10 mouse cellular contexts compared by ENCODE assay signal in the genomic region with DNA sequence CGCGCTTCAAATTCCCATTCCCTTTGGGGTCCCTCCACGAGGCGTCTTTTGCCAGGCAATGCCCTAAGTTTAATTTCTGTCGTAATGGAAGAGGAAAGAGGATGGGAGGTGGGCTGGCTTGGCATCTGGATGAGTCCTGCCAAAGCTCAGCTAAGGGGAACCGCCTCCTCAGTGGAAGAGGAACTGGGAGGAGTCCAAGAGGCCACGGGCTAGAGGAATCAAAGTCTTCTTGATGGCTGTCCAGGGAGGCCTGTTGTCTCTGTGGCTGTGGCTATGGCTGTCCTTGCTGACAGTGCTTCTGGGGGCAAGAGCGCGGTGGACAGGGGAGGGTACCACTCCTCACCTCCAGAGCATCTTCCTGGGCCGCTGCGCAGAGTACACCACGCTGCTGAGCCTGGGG. TPM values are rescaled to one million over a fixed set of nuclear protein-coding genes. Genes with fewer than 3 reads are reported as not detected.
DNase-seq lines count a peak whose midpoint lies in the region; ATAC-seq lines count a peak whose summit lies in the region.
"Had no signal": no experiment of that assay in that cellular context is flagged by ENCODE, and none has a peak within 500 bp of the region (broad histone marks: within the 10 kb centered on the region; RNA-seq: fewer than 3 reads in every experiment).

A gene (plus strand): TSS at position 191 of the 400 bp plus-strand sequence.

- 34% methylated on average over 12 of the region's 12 CpGs for WGBS in liver, embryonic 12.5 days (ENCODE audit: insufficient replicate concordance)
- 46% methylated on average over 12 of the region's 12 CpGs for WGBS in liver, embryonic 11.5 days
- 47% methylated on average over 12 of the region's 12 CpGs for WGBS in heart, embryonic 15.5 days
- WGBS in limb, embryonic 10.5 days, result 43% methylated on average over 12 of the region's 12 CpGs

- no peaks in the 10 kb centered on the region for H3K36me3 ChIP-seq in liver, embryonic 12.5 days
- no peaks in the 10 kb centered on the region for H3K36me3 ChIP-seq in liver, embryonic 11.5 days (ENCODE audit: control insufficient read depth, insufficient read depth, low read length)
- H3K36me3 ChIP-seq in heart, embryonic 15.5 days, result no peaks in the 10 kb centered on the region
- H3K36me3 ChIP-seq in limb, embryonic 10.5 days, result no peaks in the 10 kb centered on the region
- H3K36me3 ChIP-seq: G1E; liver, embryonic 13.5 days; neural tube, embryonic 12.5 days had no signal

- H3K4me2 ChIP-seq in liver, embryonic 12.5 days, result no peak within 1 kb of the TSS
- no peak within 1 kb of the TSS for H3K4me2 ChIP-seq in liver, embryonic 11.5 days
- peak within 1 kb of the TSS; percentile 7; the same call in 1 of the 2 replicates for H3K4me2 ChIP-seq in heart, embryonic 15.5 days
- H3K4me2 ChIP-seq: liver, embryonic 13.5 days; neural tube, embryonic 12.5 days had no signal

- H3K4me1 ChIP-seq in liver, embryonic 12.5 days, result no peaks in the 10 kb centered on the region
- H3K4me1 ChIP-seq in liver, embryonic 11.5 days (replicated peaks; ENCODE audit: control insufficient read depth, insufficient read depth, low read length), result no peaks in the 10 kb centered on the region
- 0 out of 2 replicates have a peak, but pooled peaks cover 6% of the 10 kb centered on the region for H3K4me1 ChIP-seq in heart, embryonic 15.5 days (replicated peaks)
- H3K4me1 ChIP-seq in limb, embryonic 10.5 days, result peaks cover 14% of the 10 kb centered on the region
- H3K4me1 ChIP-seq: neural tube, embryonic 12.5 days had no signal

- H3K4me3 ChIP-seq in liver, embryonic 12.5 days, result no peak within 1 kb of the TSS
- no peak within 1 kb of the TSS for H3K4me3 ChIP-seq in liver, embryonic 11.5 days (ENCODE audit: low read depth, low read length)
- no peak within 1 kb of the TSS; the same call in 1 of the 2 replicates for H3K4me3 ChIP-seq in heart, embryonic 15.5 days
- no peak within 1 kb of the TSS for H3K4me3 ChIP-seq in limb, embryonic 10.5 days
- H3K4me3 ChIP-seq: liver, embryonic 13.5 days; neural tube, embryonic 12.5 days had no signal

- H3K9me3 ChIP-seq in liver, embryonic 12.5 days (replicated peaks), result no peaks in the 10 kb centered on the region
- no peaks in the 10 kb centered on the region for H3K9me3 ChIP-seq in liver, embryonic 11.5 days (ENCODE audit: control insufficient read depth, low read length)
- no peaks in the 10 kb centered on the region for H3K9me3 ChIP-seq in heart, embryonic 15.5 days (replicated peaks)
- H3K9me3 ChIP-seq in limb, embryonic 10.5 days (replicated peaks), result no peaks in the 10 kb centered on the region
- H3K9me3 ChIP-seq: G1E; liver, embryonic 13.5 days; neural tube, embryonic 12.5 days had no signal

- DNase-seq in liver, embryonic 11.5 days (ENCODE audit: low spot score), result no peak
- DNase-seq in limb, embryonic 10.5 days (ENCODE audit: low spot score), result no peak
- no peak for DNase-seq in layer of hippocampus, adult 8-10 months (ENCODE audit: low spot score in 2 of 2)
- DNase-seq: liver, embryonic 13.5 days had no signal

- peak; percentile 35; the same call in 1 of the 2 replicates for ATAC-seq in liver, embryonic 12.5 days
- no peak for ATAC-seq in liver, embryonic 11.5 days (replicated peaks; ENCODE audit: low FRiP score)
- ATAC-seq in heart, embryonic 15.5 days (replicated peaks; ENCODE audit: insufficient number of reproducible peaks, insufficient read depth, low FRiP score, low read depth), result no peak
- peak; percentile 74 for ATAC-seq in neutrophil, adult 5-6 weeks (ENCODE audit: extremely low read depth, insufficient number of reproducible peaks, low FRiP score, poor library complexity, severe bottlenecking)
- ATAC-seq in activated CD4-positive, CD25-positive, alpha-beta regulatory T cell, adult 4 months, result no peak

- no peak within 1 kb of the TSS for H3K9ac ChIP-seq in liver, embryonic 12.5 days
- H3K9ac ChIP-seq in liver, embryonic 11.5 days (ENCODE audit: low read depth, low read length), result no peak within 1 kb of the TSS
- no peak within 1 kb of the TSS for H3K9ac ChIP-seq in heart, embryonic 15.5 days
- H3K9ac ChIP-seq: liver, embryonic 13.5 days; neural tube, embryonic 12.5 days had no signal

- H3K27me3 ChIP-seq in liver, embryonic 12.5 days (replicated peaks), result no peaks in the 10 kb centered on the region
- no peaks in the 10 kb centered on the region for H3K27me3 ChIP-seq in liver, embryonic 11.5 days (replicated peaks; ENCODE audit: control insufficient read depth, insufficient read depth, low read length)
- H3K27me3 ChIP-seq in heart, embryonic 15.5 days, result no peaks in the 10 kb centered on the region
- no peaks in the 10 kb centered on the region for H3K27me3 ChIP-seq in limb, embryonic 10.5 days (ENCODE audit: low read depth, poor library complexity, severe bottlenecking)
- H3K27me3 ChIP-seq: liver, embryonic 13.5 days; neural tube, embryonic 12.5 days had no signal

- H3K27ac ChIP-seq in liver, embryonic 12.5 days, result no peak within 1 kb of the TSS
- no peak within 1 kb of the TSS for H3K27ac ChIP-seq in liver, embryonic 11.5 days (ENCODE audit: low read depth, low read length)
- no peak within 1 kb of the TSS for H3K27ac ChIP-seq in heart, embryonic 15.5 days
- 0 out of 2 replicates have a peak within 1 kb of the TSS, but pooled peaks have one; percentile 2 for H3K27ac ChIP-seq in limb, embryonic 10.5 days
- H3K27ac ChIP-seq: liver, embryonic 13.5 days; neural tube, embryonic 12.5 days had no signal

RNA-seq across cellular contexts. Expression of the gene that starts here (rescaled TPM):
- 0.20 and 0.26 TPM in 2 replicates for polyA plus RNA-seq in liver, embryonic 12.5 days (2016; fragmentation: Nextera tagmentation; extraction: Ambion mirVana)
- 0.36 TPM in 1 of 2 replicates, not detected in the other for polyA plus RNA-seq in liver, embryonic 11.5 days (2014; fragmentation: Nextera tagmentation; extraction: Ambion mirVana)
- polyA plus RNA-seq in heart, embryonic 15.5 days (2015; fragmentation: Nextera tagmentation; extraction: Ambion mirVana), result 1.2 and 4.6 TPM in 2 replicates
- polyA plus RNA-seq in limb, embryonic 10.5 days (2016; fragmentation: Nextera tagmentation; extraction: Ambion mirVana), result 0.05 and 0.21 TPM in 2 replicates
- total RNA-seq in neutrophil, adult 5-6 weeks (2017), result 122 and 131 TPM in 2 replicates
- total RNA-seq in layer of hippocampus, adult 8-10 months (2022), result under 1 TPM in 1 of 4 experiments, not detected in 3; 0.37 TPM
- under 1 TPM in 1 of 2 experiments, not detected in 1; 0.56 TPM for polyA plus RNA-seq in activated CD4-positive, CD25-positive, alpha-beta regulatory T cell, adult 4 months (2017; shearing (Covaris generic))
- polyA plus RNA-seq: G1E; neural tube, embryonic 12.5 days had no signal

Comparison
In these comparisons a context has a peak if more than half of its experiments do, and no peak if none do; other contexts are left out.
1. RNA of the gene that starts here (total RNA-seq): 122 to 131 TPM in neutrophil, adult 5-6 weeks; 0.37 TPM in layer of hippocampus, adult 8-10 months; every median in the first group is over 10 times any median in the second.
2. Peak in ATAC-seq in liver, embryonic 12.5 days; RNA of the gene not detected or under 1 TPM.